Comparison of ENCODE assay signal across 8 mouse cellular contexts in the genomic region with DNA sequence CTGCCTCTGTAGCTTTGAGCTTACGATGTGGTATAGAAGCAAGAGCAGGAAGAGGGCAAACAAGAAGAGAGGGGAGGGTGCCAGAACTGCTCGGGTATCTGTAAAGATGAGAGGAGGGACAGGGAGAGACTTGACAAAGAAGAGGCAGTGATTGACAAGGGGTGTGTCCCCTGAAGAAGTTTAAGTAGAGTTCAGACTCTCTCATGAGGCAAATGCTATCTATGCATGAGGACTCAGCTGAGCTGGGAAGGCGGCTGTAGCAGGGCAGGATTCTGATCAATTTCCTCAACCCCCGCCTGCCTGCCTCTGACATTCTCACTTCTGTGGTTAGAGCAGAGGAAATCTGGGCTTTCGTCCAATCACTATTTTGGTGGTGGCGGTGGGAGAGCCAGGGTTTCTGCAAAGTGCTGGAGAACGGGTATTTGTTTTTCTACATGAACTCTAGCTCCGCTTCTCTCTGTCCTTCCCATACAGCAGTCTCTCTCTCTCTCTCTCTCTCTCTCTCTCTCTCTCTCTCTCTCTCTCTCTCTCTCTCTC. TPM values are rescaled to one million over a fixed set of nuclear protein-coding genes. Genes with fewer than 3 reads are reported as not detected.
DNase-seq lines count a peak whose midpoint lies in the region; ATAC-seq lines count a peak whose summit lies in the region.

No protein-coding gene starts in this region.

- no peaks in the 10 kb centered on the region for H3K9me3 ChIP-seq in forebrain, embryonic 11.5 days (ENCODE audit: control insufficient read depth, low read length)
- H3K9me3 ChIP-seq in heart, embryonic 15.5 days (replicated peaks): no peaks in the 10 kb centered on the region
- H3K9me3 ChIP-seq in liver, embryonic 12.5 days (replicated peaks): no peaks in the 10 kb centered on the region
- H3K9me3 ChIP-seq in neural tube, embryonic 12.5 days: no peaks in the 10 kb centered on the region

- H3K9ac ChIP-seq in forebrain, embryonic 11.5 days (ENCODE audit: low read length): no peak overlapping the region; the same call in 1 of the 2 replicates
- H3K9ac ChIP-seq in heart, embryonic 15.5 days: peak overlapping the region; percentile 34; the same call in 1 of the 2 replicates
- H3K9ac ChIP-seq in liver, embryonic 12.5 days: no peak overlapping the region
- H3K9ac ChIP-seq in neural tube, embryonic 12.5 days: peak overlapping the region; percentile 13; the same call in 1 of the 2 replicates

- H3K36me3 ChIP-seq in forebrain, embryonic 11.5 days (ENCODE audit: control insufficient read depth, insufficient read depth, low read length): no peaks in the 10 kb centered on the region
- no peaks in the 10 kb centered on the region; the same call in 1 of the 2 replicates for H3K36me3 ChIP-seq in heart, embryonic 15.5 days
- no peaks in the 10 kb centered on the region for H3K36me3 ChIP-seq in liver, embryonic 12.5 days
- H3K36me3 ChIP-seq in neural tube, embryonic 12.5 days: peaks cover 4% of the 10 kb centered on the region; the same call in 1 of the 2 replicates

- 12% methylated on average over 8 of the region's 8 CpGs for WGBS in forebrain, embryonic 11.5 days
- 1% methylated on average over 8 of the region's 8 CpGs for WGBS in heart, embryonic 15.5 days
- WGBS in liver, embryonic 12.5 days (ENCODE audit: insufficient replicate concordance): 2% methylated on average over 8 of the region's 8 CpGs
- 13% methylated on average over 8 of the region's 8 CpGs for WGBS in neural tube, embryonic 12.5 days

- peak overlapping the region; percentile 46 for H3K4me2 ChIP-seq in forebrain, embryonic 11.5 days (ENCODE audit: low read depth, low read length, severe bottlenecking)
- H3K4me2 ChIP-seq in heart, embryonic 15.5 days: peak overlapping the region; percentile 67
- peak overlapping the region; percentile 15 for H3K4me2 ChIP-seq in liver, embryonic 12.5 days
- peak overlapping the region; percentile 54 for H3K4me2 ChIP-seq in neural tube, embryonic 12.5 days (replicated peaks)

- peak overlapping the region; percentile 25; the same call in 1 of the 2 replicates for H3K27ac ChIP-seq in forebrain, embryonic 11.5 days (ENCODE audit: low read depth, low read length)
- peak overlapping the region; percentile 96 for H3K27ac ChIP-seq in heart, embryonic 15.5 days
- H3K27ac ChIP-seq in liver, embryonic 12.5 days: peak overlapping the region; percentile 6; the same call in 1 of the 2 replicates
- H3K27ac ChIP-seq in neural tube, embryonic 12.5 days: no peak overlapping the region

- peak overlapping the region; percentile 14 for H3K4me3 ChIP-seq in forebrain, embryonic 11.5 days (ENCODE audit: low read depth, low read length)
- peak overlapping the region; percentile 34 for H3K4me3 ChIP-seq in heart, embryonic 15.5 days
- H3K4me3 ChIP-seq in liver, embryonic 12.5 days: no peak overlapping the region
- H3K4me3 ChIP-seq in neural tube, embryonic 12.5 days: no peak overlapping the region; the same call in 1 of the 2 replicates

- peak; percentile 29 for DNase-seq in retina, embryonic 14.5 days (ENCODE audit: low spot score)
- no peak for DNase-seq in retina, postnatal 1 day
- peak; percentile 55 for DNase-seq in forebrain, embryonic 11.5 days (ENCODE audit: low spot score)
- DNase-seq in kidney, postnatal 10 days: peak; percentile 86
- DNase-seq in thymus, postnatal 0 days (ENCODE audit: low spot score): no peak

- H3K27me3 ChIP-seq in forebrain, embryonic 11.5 days (ENCODE audit: control insufficient read depth, insufficient read depth, low read length): no peaks in the 10 kb centered on the region
- H3K27me3 ChIP-seq in heart, embryonic 15.5 days: no peaks in the 10 kb centered on the region
- H3K27me3 ChIP-seq in liver, embryonic 12.5 days (replicated peaks): peaks cover 55% of the 10 kb centered on the region
- H3K27me3 ChIP-seq in neural tube, embryonic 12.5 days (replicated peaks): no peaks in the 10 kb centered on the region

- no peaks in the 10 kb centered on the region for H3K4me1 ChIP-seq in forebrain, embryonic 11.5 days (replicated peaks; ENCODE audit: control insufficient read depth, insufficient read depth, low read length)
- H3K4me1 ChIP-seq in heart, embryonic 15.5 days (replicated peaks): peaks cover 23% of the 10 kb centered on the region
- H3K4me1 ChIP-seq in liver, embryonic 12.5 days: peaks cover 47% of the 10 kb centered on the region
- H3K4me1 ChIP-seq in neural tube, embryonic 12.5 days: no peaks in the 10 kb centered on the region

- ATAC-seq in forebrain, embryonic 11.5 days (replicated peaks; ENCODE audit: low FRiP score): peak; percentile 45
- ATAC-seq in heart, embryonic 15.5 days (replicated peaks; ENCODE audit: insufficient number of reproducible peaks, insufficient read depth, low FRiP score, low read depth): peak; percentile 83
- no peak for ATAC-seq in liver, embryonic 12.5 days
- ATAC-seq in neural tube, embryonic 12.5 days (ENCODE audit: low FRiP score, low read depth): peak; percentile 67

RNA-seq across cellular contexts. Expression of a gene that starts 7.5 kb away (rescaled TPM):
- polyA plus RNA-seq in forebrain, embryonic 11.5 days (2014; fragmentation: Nextera tagmentation; extraction: Ambion mirVana): 72.3 and 75.5 TPM in 2 replicates
- polyA plus RNA-seq in heart, embryonic 15.5 days (2015; fragmentation: Nextera tagmentation; extraction: Ambion mirVana): 44.4 and 56.4 TPM in 2 replicates
- polyA plus RNA-seq in liver, embryonic 12.5 days (2016; fragmentation: Nextera tagmentation; extraction: Ambion mirVana): 29.9 and 35.8 TPM in 2 replicates
- polyA plus RNA-seq in neural tube, embryonic 12.5 days (2016; fragmentation: Nextera tagmentation; extraction: Ambion mirVana): 88.3 and 95.6 TPM in 2 replicates
- polyA plus RNA-seq in thymus, postnatal 0 days (2015; fragmentation: Nextera tagmentation; extraction: Ambion mirVana): 43.9 and 50.6 TPM in 2 replicates

RNA-seq across cellular contexts. Expression of a gene that starts 11.5 kb away (rescaled TPM):
- 257 and 264 TPM in 2 replicates for polyA plus RNA-seq in forebrain, embryonic 11.5 days (2014; fragmentation: Nextera tagmentation; extraction: Ambion mirVana)
- 514 and 535 TPM in 2 replicates for polyA plus RNA-seq in heart, embryonic 15.5 days (2015; fragmentation: Nextera tagmentation; extraction: Ambion mirVana)
- 160 and 167 TPM in 2 replicates for polyA plus RNA-seq in liver, embryonic 12.5 days (2016; fragmentation: Nextera tagmentation; extraction: Ambion mirVana)
- polyA plus RNA-seq in neural tube, embryonic 12.5 days (2016; fragmentation: Nextera tagmentation; extraction: Ambion mirVana): 233 and 247 TPM in 2 replicates
- 215 and 218 TPM in 2 replicates for polyA plus RNA-seq in thymus, postnatal 0 days (2015; fragmentation: Nextera tagmentation; extraction: Ambion mirVana)

RNA-seq across cellular contexts. Expression of a gene that starts 12.4 kb away (rescaled TPM):
- 6.6 and 7.1 TPM in 2 replicates for polyA plus RNA-seq in forebrain, embryonic 11.5 days (2014; fragmentation: Nextera tagmentation; extraction: Ambion mirVana)
- 5.2 and 6.0 TPM in 2 replicates for polyA plus RNA-seq in heart, embryonic 15.5 days (2015; fragmentation: Nextera tagmentation; extraction: Ambion mirVana)
- polyA plus RNA-seq in liver, embryonic 12.5 days (2016; fragmentation: Nextera tagmentation; extraction: Ambion mirVana): 0.61 and 0.72 TPM in 2 replicates
- polyA plus RNA-seq in neural tube, embryonic 12.5 days (2016; fragmentation: Nextera tagmentation; extraction: Ambion mirVana): 6.2 and 6.3 TPM in 2 replicates
- 0.68 and 0.86 TPM in 2 replicates for polyA plus RNA-seq in thymus, postnatal 0 days (2015; fragmentation: Nextera tagmentation; extraction: Ambion mirVana)

RNA-seq across cellular contexts. Expression of a gene that starts 18.3 kb away (rescaled TPM):
- 66.3 and 67.6 TPM in 2 replicates for polyA plus RNA-seq in forebrain, embryonic 11.5 days (2014; fragmentation: Nextera tagmentation; extraction: Ambion mirVana)
- 32.7 and 47.2 TPM in 2 replicates for polyA plus RNA-seq in heart, embryonic 15.5 days (2015; fragmentation: Nextera tagmentation; extraction: Ambion mirVana)
- polyA plus RNA-seq in liver, embryonic 12.5 days (2016; fragmentation: Nextera tagmentation; extraction: Ambion mirVana): 199 and 207 TPM in 2 replicates
- 52.0 and 54.3 TPM in 2 replicates for polyA plus RNA-seq in neural tube, embryonic 12.5 days (2016; fragmentation: Nextera tagmentation; extraction: Ambion mirVana)
- polyA plus RNA-seq in thymus, postnatal 0 days (2015; fragmentation: Nextera tagmentation; extraction: Ambion mirVana): 34.2 and 34.3 TPM in 2 replicates

RNA-seq across cellular contexts. Expression of a gene that starts 25.1 kb away (rescaled TPM):
- polyA plus RNA-seq in forebrain, embryonic 11.5 days (2014; fragmentation: Nextera tagmentation; extraction: Ambion mirVana): 110 and 114 TPM in 2 replicates
- polyA plus RNA-seq in heart, embryonic 15.5 days (2015; fragmentation: Nextera tagmentation; extraction: Ambion mirVana): 44.9 and 55.6 TPM in 2 replicates
- polyA plus RNA-seq in liver, embryonic 12.5 days (2016; fragmentation: Nextera tagmentation; extraction: Ambion mirVana): 36.2 and 38.6 TPM in 2 replicates
- 103 and 111 TPM in 2 replicates for polyA plus RNA-seq in neural tube, embryonic 12.5 days (2016; fragmentation: Nextera tagmentation; extraction: Ambion mirVana)
- 39.5 and 42.7 TPM in 2 replicates for polyA plus RNA-seq in thymus, postnatal 0 days (2015; fragmentation: Nextera tagmentation; extraction: Ambion mirVana)

Comparison
In these comparisons a context has a peak if more than half of its experiments do, and no peak if none do; other contexts are left out.
1. DNase-seq: peak in retina, embryonic 14.5 days (single experiment), forebrain, embryonic 11.5 days (single experiment) and kidney, postnatal 10 days (single experiment); none in retina, postnatal 1 day (single experiment) and thymus, postnatal 0 days (single experiment).
2. H3K4me2 ChIP-seq: peak in every context shown above with its lines; median percentile 67 in heart, embryonic 15.5 days; 54 in neural tube, embryonic 12.5 days; 46 in forebrain, embryonic 11.5 days; 15 in liver, embryonic 12.5 days.
3. H3K4me3 ChIP-seq: peak in forebrain, embryonic 11.5 days (single experiment) and heart, embryonic 15.5 days (single experiment); none in liver, embryonic 12.5 days (single experiment) and neural tube, embryonic 12.5 days (single experiment).
4. H3K9ac ChIP-seq: peak in heart, embryonic 15.5 days (single experiment) and neural tube, embryonic 12.5 days (single experiment); none in forebrain, embryonic 11.5 days (single experiment) and liver, embryonic 12.5 days (single experiment).